Mouse (Mus musculus): ENCODE measurements around the gene Twsg1. TPM values are rescaled to one million over a fixed set of nuclear protein-coding genes. Genes with fewer than 3 reads are reported as not detected.

Twsg1 gene
- polyA plus RNA-seq, 1 experiment from 2014 or later, result 112 TPM

- H3K4me3 ChIP-seq (replicated peaks; ENCODE audit: low read depth, low read length), result no peak overlapping the region
- H3K27me3 ChIP-seq (ENCODE audit: insufficient read depth, low read length), result no peaks in the 10 kb centered on the region
- no peak overlapping the region for H3K4me2 ChIP-seq (ENCODE audit: low read length)
- WGBS, result 92% methylated on average over 5 of the region's 5 CpGs
- 0 out of 2 replicates have a peak, but pooled peaks cover 9% of the 10 kb centered on the region for H3K36me3 ChIP-seq (ENCODE audit: insufficient read depth, low read length)
- peak; percentile 70 for TF ChIP-seq CTCF (IDR thresholded peaks at IDR 0.05; ENCODE audit: low read depth)
- H3K9me3 ChIP-seq (replicated peaks; ENCODE audit: low read length), result no peaks in the 10 kb centered on the region
- no peak for ATAC-seq (replicated peaks; ENCODE audit: low FRiP score, low read depth)
- peak; percentile 56 for DNase-seq (ENCODE audit: low spot score)
- H3K4me1 ChIP-seq (replicated peaks; ENCODE audit: insufficient read depth, low read length), result 0 out of 2 replicates have a peak, but pooled peaks cover 4% of the 10 kb centered on the region
- H3K9ac ChIP-seq (ENCODE audit: low read depth, low read length), result no peak overlapping the region
- no peak overlapping the region for H3K27ac ChIP-seq
These were observed 1.1 kb upstream of the Twsg1 start for GRCm38 (mm10) chr17:65952083-65952482.

- 0 out of 2 replicates have a peak, but pooled peaks cover 4% of the 10 kb centered on the region for H3K4me1 ChIP-seq (replicated peaks; ENCODE audit: insufficient read depth, low read length)
- WGBS, result 28% methylated on average over 7 of the region's 7 CpGs
- H3K4me3 ChIP-seq (replicated peaks; ENCODE audit: low read depth, low read length), result peak overlapping the region; percentile 95
- peak overlapping the region; percentile 71 for H3K4me2 ChIP-seq (ENCODE audit: low read length)
- H3K27me3 ChIP-seq (ENCODE audit: insufficient read depth, low read length), result no peaks in the 10 kb centered on the region
- H3K36me3 ChIP-seq (ENCODE audit: insufficient read depth, low read length), result 0 out of 2 replicates have a peak, but pooled peaks cover 17% of the 10 kb centered on the region
- H3K9me3 ChIP-seq (replicated peaks; ENCODE audit: low read length), result no peaks in the 10 kb centered on the region
- DNase-seq (ENCODE audit: low spot score) (no peak), ATAC-seq (replicated peaks; ENCODE audit: low FRiP score, low read depth) (no peak)
- H3K9ac ChIP-seq (ENCODE audit: low read depth, low read length), result peak overlapping the region; percentile 97
- H3K27ac ChIP-seq, result peak overlapping the region; percentile 90
- TF ChIP-seq CTCF (IDR thresholded peaks at IDR 0.05; ENCODE audit: low read depth), result no peak
These were observed 843 bp downstream of the Twsg1 start for GRCm38 (mm10) chr17:65950183-65950582.

GRCm38 (mm10) chr17:65947307-65947706, 3.7 kb downstream of the Twsg1 start:
- ATAC-seq (replicated peaks; ENCODE audit: low FRiP score, low read depth) (no peak), DNase-seq (ENCODE audit: low spot score) (no peak)
- no peaks in the 10 kb centered on the region for H3K9me3 ChIP-seq (replicated peaks; ENCODE audit: low read length)
- WGBS, result 74% methylated on average over 8 of the region's 8 CpGs
- no peak overlapping the region for H3K4me2 ChIP-seq (ENCODE audit: low read length)
- H3K4me1 ChIP-seq (replicated peaks; ENCODE audit: insufficient read depth, low read length), result 0 out of 2 replicates have a peak, but pooled peaks cover 8% of the 10 kb centered on the region
- no peaks in the 10 kb centered on the region for H3K27me3 ChIP-seq (ENCODE audit: insufficient read depth, low read length)
- H3K27ac ChIP-seq, result no peak overlapping the region
- 0 out of 2 replicates have a peak, but pooled peaks cover 17% of the 10 kb centered on the region for H3K36me3 ChIP-seq (ENCODE audit: insufficient read depth, low read length)
- TF ChIP-seq CTCF (IDR thresholded peaks at IDR 0.05; ENCODE audit: low read depth), result no peak
- no peak overlapping the region for H3K4me3 ChIP-seq (replicated peaks; ENCODE audit: low read depth, low read length)
- no peak overlapping the region for H3K9ac ChIP-seq (ENCODE audit: low read depth, low read length)

- ATAC-seq (replicated peaks; ENCODE audit: low FRiP score, low read depth) (no peak), DNase-seq (ENCODE audit: low spot score) (no peak)
- H3K4me1 ChIP-seq (replicated peaks; ENCODE audit: insufficient read depth, low read length), result peaks cover 12% of the 10 kb centered on the region; the same call in 1 of the 2 replicates
- no peaks in the 10 kb centered on the region for H3K27me3 ChIP-seq (ENCODE audit: insufficient read depth, low read length)
- 92% methylated on average over 2 of the region's 2 CpGs for whole genome bisulfite sequencing
- no peaks in the 10 kb centered on the region for H3K9me3 ChIP-seq (replicated peaks; ENCODE audit: low read length)
- TF ChIP-seq CTCF (IDR thresholded peaks at IDR 0.05; ENCODE audit: low read depth), result no peak
- H3K4me2 ChIP-seq (ENCODE audit: low read length), result no peak overlapping the region
- no peak overlapping the region for H3K27ac ChIP-seq
- 0 out of 2 replicates have a peak, but pooled peaks cover 17% of the 10 kb centered on the region for H3K36me3 ChIP-seq (ENCODE audit: insufficient read depth, low read length)
- H3K9ac ChIP-seq (ENCODE audit: low read depth, low read length), result no peak overlapping the region
- H3K4me3 ChIP-seq (replicated peaks; ENCODE audit: low read depth, low read length), result no peak overlapping the region
These were observed 5.6 kb downstream of the Twsg1 start for GRCm38 (mm10) chr17:65945420-65945819.

- no peak for TF ChIP-seq CTCF (IDR thresholded peaks at IDR 0.05; ENCODE audit: low read depth)
- no peaks in the 10 kb centered on the region for H3K9me3 ChIP-seq (replicated peaks; ENCODE audit: low read length)
- no peak overlapping the region for H3K4me3 ChIP-seq (replicated peaks; ENCODE audit: low read depth, low read length)
- H3K27ac ChIP-seq, result peak overlapping the region; percentile 2; the same call in 1 of the 2 replicates
- ATAC-seq (replicated peaks; ENCODE audit: low FRiP score, low read depth) (peak; percentile 47), DNase-seq (ENCODE audit: low spot score) (peak; percentile 32)
- H3K4me1 ChIP-seq (replicated peaks; ENCODE audit: insufficient read depth, low read length), result peaks cover 25% of the 10 kb centered on the region
- H3K36me3 ChIP-seq (ENCODE audit: insufficient read depth, low read length), result 0 out of 2 replicates have a peak, but pooled peaks cover 8% of the 10 kb centered on the region
- 22% methylated on average over 4 of the region's 4 CpGs for WGBS
- H3K9ac ChIP-seq (ENCODE audit: low read depth, low read length), result no peak overlapping the region
- H3K4me2 ChIP-seq (ENCODE audit: low read length), result peak overlapping the region; percentile 2; the same call in 1 of the 2 replicates
- no peaks in the 10 kb centered on the region for H3K27me3 ChIP-seq (ENCODE audit: insufficient read depth, low read length)
These were observed 8.6 kb downstream of the Twsg1 start for GRCm38 (mm10) chr17:65942394-65942793.

- no peak overlapping the region for H3K9ac ChIP-seq (ENCODE audit: low read depth, low read length)
- no peak overlapping the region for H3K4me2 ChIP-seq (ENCODE audit: low read length)
- H3K9me3 ChIP-seq (replicated peaks; ENCODE audit: low read length), result no peaks in the 10 kb centered on the region
- 81% methylated on average over 6 of the region's 6 CpGs for WGBS
- no peak overlapping the region for H3K4me3 ChIP-seq (replicated peaks; ENCODE audit: low read depth, low read length)
- ATAC-seq (replicated peaks; ENCODE audit: low FRiP score, low read depth) (no peak), DNase-seq (ENCODE audit: low spot score) (no peak)
- 0 out of 2 replicates have a peak, but pooled peaks cover 11% of the 10 kb centered on the region for H3K36me3 ChIP-seq (ENCODE audit: insufficient read depth, low read length)
- TF ChIP-seq CTCF (IDR thresholded peaks at IDR 0.05; ENCODE audit: low read depth), result no peak
- H3K27me3 ChIP-seq (ENCODE audit: insufficient read depth, low read length), result no peaks in the 10 kb centered on the region
- H3K4me1 ChIP-seq (replicated peaks; ENCODE audit: insufficient read depth, low read length), result peaks cover 25% of the 10 kb centered on the region
- H3K27ac ChIP-seq, result no peak overlapping the region
These were observed 9.8 kb downstream of the Twsg1 start for GRCm38 (mm10) chr17:65941275-65941674.
